Mouse (Mus musculus) cerebellum, postnatal 25 days (tissue): ENCODE results near the gene Napepld.
"Not testable (repeated sequence)": the region's sequence is repeated elsewhere in the genome, so short reads cannot be mapped to it uniquely, and the experiment has no call there.

Experiments used
- DNase-seq, 2 experiments: peaks; one replicate each; pipeline ENCODE4 v3.0.0; 2021; ENCODE audit warnings: mixed read lengths in 2 of 2

Napepld gene

DNA sequence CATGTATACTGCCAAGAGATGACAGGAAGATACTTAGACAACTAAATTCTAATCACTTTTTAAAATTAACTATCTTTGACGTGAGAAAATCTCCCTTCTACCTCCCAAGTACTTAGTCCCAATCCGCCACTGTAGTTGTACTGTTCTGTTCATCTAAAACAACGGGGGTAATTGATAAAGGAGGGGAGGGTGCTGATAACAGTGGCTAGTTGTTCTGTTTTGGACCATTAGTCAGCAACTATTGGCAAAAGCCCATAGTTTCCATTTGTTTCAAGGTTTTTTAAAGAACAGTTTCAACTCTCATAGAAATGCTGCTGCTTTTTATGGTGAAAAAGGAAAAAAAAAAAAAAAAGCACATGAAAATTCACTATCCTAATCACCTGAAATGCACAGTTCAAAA, 2.5 kb upstream of the Napepld start:
- DNase-seq: no peak

DNA sequence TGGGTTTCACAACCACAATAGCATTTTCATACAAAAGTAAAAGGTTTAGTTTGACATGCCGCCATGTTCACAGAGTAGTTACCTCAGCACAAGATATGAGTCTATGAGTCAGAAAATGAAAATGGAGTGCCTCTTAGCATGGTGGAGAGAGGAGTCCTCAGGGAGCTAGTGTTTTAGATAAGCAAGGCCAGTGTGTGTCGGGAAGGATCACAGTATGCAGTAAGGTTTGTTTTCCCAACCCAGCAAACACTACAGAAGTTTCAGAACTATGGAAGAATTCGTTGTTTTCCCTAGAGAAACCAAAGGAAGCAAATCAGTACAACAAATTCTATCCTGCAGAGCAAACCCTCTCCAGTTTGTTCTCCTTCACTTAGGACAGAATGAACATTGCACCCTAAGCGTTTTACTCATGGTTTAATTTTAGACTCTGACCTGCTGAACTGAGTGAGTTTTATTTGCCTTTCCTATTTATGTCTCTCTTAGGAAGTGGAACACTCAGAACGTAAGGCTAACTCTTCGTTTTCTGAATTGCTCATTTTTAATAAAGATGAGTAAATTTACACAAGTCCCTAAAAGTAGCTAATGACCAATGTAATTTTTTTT, 1.8 kb upstream of the Napepld start:
- DNase-seq: no peak

DNA sequence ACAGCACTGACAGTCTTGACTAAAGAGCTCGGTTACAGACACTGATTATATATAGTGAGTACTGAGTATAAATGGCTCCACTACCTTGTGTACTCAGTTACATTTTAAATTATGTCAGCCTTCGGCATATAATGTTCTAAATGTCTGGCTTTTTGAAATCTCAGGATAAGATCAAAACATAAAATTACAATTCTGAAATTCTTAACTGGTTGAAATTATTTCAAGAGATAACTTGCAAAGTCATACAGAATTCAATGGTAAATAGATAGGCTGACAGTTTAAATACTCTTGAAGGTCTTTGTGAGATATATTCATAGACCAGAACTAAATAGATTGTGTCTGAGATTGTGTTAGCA, 791 bp upstream of the Napepld start:
- DNase-seq: no peak

DNA sequence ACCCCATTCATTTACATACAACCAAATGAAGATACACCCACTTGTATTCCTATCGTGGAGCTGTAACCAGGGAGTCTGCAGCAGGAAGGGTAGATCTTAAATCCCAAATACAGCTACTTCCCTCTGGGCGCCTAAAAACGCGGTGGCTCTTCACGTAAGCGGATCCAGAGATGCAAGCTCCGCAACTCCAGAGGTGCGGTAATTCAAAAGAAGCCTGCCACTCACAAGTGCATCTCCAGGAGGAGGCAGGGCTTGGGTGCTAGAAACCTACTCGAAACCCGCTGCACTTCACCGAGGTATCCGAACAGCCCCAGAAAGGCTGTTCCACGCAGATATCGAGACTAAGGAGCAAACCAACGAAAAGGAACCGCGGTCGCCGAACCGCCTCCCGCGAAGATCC, 262 bp downstream of the Napepld start:
- DNase-seq: no peak

DNA sequence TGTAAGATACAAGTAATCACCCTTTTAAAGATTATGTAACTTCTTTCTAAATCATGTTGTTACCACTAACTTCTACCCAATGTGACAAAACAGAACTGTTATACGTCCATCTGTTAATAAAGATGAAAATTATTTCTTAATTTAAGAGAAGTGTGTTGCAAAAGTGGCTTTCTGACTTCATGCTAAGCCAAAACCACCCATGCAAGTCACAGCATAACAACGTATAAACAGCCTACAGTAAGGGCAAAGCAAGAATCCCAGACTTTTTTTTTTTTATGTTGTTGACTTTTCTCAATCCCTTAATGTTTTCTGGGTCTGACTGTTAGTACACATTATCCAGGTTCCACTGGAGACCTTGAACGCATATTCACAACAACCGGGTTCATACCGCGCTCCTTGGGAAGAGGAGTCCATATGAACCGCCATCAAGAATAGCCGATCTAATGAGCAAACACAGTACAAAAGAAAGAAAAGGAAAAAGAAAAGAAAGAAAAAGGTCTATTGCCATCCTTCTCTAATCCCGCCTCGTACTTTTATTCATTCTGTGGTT, 849 bp downstream of the Napepld start:
- DNase-seq: no peak

DNA sequence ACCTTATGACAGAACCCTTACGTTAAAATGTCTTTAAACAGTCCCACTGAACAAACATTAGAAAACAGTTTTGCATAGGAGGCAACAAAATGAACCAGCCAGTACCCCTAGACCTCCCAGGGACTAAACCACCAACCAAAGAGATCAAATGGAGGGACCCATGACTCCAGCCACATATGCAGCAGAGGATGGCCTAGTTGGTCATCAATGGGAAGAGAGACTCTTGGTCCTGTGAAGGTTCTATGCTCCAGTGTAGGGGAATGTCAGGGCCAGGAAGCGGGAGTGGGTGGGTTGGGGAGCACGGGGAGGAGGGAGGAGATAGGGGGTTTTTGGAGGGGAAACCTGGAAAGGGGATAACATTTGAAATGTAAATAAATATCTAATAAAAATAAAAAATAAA, 1.6 kb downstream of the Napepld start:
- DNase-seq: not testable (repeated sequence)

DNA sequence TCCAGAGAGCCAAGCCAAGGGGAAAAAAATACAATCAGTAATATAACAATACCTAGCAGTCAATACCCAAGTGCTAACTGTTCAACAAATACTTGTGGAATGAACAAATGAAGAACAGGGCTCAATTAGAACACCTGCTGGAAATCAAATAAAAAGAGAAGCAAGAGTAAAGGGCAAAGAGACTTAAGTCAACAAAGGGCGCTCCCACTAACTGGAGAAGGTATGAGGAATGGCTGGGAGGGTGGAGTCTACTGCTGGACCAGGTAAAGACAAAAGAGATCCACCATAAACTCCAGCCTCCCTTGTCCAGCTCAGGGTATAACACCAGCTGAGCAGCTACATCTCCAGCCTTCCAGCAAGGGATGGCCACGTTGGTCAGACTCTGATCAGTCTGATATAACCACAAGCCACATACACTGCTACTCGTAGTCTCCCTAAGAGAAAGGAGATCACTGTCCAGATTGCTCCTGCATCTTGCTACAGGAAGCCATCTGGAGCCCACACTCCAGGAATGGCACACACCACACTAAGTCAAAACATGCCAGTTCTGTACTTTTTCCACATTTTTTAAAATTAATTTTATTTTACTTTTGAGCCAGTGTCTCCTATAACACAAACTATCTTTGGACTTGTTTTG, 6.2 kb downstream of the Napepld start:
- DNase-seq: no peak

DNA sequence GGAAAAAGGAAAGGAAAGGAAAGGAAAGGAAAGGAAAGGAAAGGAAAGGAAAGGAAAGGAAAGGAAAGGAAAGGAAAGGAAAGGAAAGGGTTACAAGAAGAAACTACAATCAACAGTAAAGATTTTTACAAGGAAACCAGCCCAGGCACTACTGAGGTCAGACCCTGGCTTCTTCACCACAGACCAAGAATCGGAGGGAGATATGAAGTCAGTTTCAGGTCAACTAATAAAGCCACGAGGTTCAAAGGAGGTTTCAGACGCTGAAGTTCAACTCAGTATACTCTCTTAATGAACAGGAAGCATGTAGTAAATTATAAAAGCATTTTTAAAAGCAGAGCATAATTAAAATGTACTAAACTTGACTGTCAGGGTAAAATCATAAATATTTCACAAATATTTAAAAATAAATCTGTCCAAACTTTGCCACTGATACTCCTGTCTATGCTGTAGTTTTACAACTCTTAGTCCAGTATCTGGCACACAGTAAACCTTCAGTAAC, 7.8 kb downstream of the Napepld start:
- no peak for DNase-seq

DNA sequence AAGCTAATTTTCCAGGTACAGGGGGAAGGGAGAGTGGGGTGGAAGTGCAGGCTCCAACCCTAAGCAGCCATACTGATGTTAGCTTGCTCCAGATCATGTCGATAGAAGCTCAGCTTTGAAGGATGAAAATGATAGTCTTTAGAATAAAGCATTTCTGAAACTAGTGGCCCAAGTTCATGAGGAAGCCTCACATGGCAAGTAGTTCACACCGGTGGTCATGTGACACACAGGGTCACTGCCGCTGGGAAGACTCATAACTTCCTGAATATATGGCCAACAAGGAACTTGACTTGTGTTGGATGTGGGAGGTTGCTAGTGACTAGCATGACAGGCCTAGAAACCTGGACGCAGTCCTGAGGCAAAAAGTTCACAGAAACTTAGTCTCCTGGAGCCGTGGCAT, 9.0 kb downstream of the Napepld start:
- DNase-seq: no peak

DNA sequence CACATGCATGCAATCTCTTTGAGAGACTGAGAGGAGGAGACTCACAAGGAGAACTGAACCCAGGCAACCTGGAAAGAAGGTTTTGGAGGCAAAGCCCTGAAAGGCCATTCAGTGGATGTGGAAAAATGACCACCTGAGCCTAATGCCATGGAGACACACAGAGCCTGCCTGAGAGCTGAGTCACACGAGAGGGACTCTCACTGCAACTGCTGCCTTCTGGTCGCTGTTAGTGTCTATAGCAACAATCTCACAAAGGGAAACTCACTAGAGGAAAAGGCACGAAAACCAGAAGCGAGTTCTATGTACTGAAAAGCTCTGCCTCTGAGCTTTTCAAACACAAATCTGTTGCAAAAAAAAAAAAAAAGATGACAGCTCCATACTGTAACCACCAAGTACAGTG, 14.2 kb downstream of the Napepld start:
- DNase-seq: no peak

DNA sequence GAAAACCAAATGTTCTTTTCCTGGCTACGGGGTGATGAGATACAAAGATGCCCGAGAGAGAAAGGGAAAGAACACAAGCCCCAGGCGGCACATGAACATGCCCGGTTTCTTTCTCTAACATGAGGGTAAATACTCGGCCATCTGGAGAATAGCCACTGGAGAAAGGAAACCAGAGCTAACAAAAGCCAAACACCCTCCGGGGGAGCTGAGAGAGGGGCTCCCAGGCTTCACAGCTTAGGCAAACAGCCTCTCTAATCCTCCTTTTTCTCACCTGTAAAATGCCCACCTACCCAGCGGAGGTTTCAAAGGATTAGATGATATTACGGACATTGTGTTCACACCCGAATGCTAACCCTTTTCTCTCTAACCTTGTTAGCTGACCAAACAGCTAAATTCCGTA, 16.2 kb downstream of the Napepld start:
- DNase-seq: no peak

DNA sequence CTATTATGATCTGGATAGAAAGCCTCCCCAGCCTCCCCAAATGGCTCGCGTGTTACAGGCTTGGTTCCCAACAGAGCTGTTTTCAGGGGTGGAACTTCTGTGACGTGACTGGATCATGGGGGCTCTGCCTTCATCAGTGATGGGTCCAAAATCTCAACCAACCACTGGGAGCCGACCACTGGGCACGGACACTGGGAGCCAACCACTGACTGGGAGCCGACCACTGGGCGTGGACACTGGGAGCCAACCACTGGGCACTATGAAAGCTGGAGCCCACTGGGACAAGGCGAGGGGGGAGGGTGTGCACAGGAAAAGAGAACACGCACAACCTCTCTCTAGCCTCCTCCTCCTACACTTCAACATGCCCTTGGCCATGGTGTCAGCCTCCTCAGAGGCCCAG, 17.4 kb downstream of the Napepld start:
- DNase-seq: no peak

DNA sequence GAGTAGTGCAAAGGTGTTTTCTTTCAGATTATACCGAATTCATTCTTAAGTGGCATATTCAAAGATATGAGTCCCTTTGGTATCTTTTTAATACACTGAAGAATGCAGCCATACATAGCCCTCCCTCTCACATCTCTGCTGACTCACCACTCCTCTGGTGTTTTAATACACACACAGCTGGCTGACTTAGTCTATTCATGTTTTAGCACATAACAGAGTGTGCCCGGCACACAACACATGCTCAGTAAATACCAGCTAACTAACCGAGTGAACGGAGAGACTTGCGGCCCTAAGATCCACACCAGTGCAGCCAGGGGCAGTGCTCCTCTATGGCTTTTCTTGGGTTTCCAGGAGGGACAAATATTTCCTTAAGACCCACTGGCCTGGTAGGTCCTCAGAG, 20.3 kb downstream of the Napepld start:
- DNase-seq: no peak

DNA sequence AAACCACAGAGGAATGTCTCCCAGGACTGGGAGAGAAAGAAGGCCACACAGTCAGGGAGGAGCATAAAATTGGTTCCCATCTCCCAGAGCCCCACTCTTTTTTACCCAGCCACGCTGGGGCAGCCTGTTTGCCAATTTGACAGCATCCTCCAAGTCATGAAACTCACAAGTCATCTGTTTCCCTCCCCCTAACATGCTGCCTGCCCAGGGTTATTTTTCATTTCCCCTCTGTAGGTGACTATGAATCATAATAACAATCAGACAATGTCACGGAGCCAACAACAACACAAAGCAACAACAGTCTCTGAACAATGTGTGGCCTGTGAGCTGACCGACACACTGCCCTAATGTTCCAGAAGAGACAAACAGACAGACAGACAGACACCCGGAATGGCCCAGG, 21.2 kb downstream of the Napepld start:
- no peak for DNase-seq

DNA sequence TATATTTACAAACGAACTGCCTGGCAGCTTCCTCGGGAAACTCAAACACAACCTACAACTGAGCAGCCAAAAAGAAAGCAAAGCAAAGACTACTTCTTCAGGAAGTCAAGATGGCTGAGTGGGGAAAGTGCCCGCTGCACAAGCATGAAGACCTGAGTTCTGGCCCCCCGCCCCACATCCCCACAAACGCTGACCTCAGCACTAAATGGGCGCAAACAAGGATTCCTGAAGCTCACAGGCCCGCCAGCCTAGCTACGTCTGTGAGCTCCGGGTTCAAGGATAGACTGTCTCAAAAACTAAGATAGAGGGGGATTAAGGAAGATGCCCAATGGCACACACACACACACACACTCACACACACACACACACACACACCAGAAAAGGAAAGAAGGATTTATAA, 22.8 kb downstream of the Napepld start:
- no peak for DNase-seq

DNA sequence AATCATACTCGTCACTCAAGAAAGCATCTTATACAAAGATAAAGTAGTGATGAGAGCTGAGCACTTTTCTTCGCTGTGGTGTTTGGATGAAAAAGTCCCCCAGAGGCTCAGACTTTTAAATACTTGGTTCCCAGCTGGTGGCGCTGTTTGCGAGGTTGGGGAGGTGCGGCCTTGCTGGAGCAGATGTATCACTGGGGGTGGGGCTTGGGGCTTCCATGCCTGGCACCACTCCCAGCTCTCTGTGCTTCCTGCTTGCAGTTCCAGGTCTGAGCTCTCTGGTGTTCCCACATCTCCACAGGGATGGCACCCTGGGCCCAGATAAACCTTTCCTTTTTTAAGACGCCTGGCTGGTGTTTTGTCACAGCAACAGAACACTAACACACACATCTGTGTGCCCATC, 23.3 kb downstream of the Napepld start:
- no peak for DNase-seq

DNA sequence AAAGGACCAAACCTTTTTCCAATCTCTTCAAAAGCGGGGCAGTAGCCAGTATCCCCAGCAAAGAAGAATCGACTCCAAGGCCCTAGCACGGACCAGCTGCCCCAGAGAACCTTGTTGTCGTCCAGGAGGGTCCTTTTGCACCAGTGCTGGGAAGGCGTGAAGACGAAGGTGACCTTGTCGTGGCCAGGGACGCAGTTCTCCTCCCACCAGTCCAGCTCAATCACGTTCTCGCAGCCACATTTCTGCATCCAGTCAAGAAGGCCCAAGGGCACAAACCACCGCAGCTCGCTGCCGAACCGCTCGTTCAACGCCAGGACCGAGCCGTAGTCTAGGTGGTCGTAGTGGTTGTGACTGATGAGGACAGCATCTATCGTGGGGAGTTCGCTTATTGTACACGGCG, 25.7 kb downstream of the Napepld start:
- no peak for DNase-seq

DNA sequence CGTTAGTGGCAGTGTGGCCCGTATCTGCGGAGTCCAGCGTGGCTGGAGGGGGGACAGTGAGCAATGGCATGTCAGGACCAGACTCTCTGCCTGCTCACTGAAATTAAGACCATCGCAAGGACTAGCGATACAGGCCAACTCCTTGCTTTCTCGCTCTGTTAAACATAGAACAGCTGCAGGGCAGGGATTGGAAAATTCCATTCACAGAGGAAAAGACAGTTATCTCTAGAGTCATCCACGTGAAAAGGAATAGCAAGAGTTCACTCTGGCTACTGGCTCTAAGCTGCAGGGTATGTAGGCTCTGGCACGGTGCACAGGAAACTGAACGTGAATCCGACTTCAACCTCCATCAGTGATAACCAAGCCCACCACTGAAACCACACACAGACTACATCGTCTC, 26.2 kb downstream of the Napepld start:
- DNase-seq: no peak

DNA sequence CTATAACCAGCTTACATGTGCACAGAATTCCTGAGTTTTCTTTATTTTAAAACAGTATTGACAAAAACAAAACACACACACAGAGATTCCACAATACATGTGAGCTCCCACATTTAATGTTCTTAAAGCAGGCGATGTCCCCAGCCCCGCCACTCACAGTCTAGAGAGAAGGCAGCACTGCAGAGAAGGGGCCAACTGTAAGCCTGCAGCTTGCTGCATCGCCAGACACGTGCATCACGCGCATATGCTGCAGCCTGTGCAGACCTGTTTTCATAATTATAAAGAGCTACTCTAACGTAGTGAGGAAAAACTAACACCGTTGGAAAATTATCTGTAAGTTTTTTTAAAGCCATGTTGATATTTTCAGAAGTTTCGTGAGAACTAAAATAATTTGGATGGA, 27.5 kb downstream of the Napepld start:
- no peak for DNase-seq

DNA sequence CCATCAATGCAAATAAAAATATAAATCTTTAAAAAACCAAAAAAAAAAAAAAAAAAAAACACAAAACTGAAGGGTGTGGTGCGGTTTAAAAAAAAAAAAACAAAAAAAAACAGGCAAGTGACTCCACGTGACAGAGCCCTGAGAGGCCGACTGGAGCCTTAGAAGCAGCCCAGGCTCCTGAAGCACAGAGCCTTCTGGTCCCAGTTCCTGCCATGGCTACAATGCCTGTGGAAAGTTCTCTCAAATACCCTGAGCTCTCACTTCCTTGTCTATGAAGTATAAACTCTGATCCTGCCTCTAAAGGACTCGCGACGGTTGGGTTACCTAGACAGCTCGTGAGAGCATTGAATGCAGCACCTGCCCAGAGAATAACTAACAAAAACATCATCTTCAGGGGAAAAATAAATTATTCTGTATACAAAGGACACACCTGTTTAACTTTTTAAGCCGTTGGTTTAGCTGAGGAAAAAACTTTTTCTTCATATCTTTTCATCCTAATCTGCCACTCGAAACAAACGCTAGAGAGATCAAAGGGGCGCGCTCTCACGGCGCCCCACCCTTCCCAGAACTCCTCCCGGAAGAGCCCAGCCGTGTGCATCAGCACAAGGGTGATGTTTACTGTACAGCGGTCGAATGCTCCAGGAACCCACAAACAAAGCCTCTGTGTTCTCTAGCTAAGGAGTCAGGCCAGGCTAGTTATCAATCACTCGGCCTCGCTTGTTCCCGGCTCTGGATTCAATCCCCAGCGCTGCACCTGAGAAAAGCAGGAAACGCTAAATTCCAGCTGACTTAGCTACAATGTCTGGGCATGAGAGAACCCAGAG, 28.2 kb downstream of the Napepld start:
- DNase-seq: no peak

DNA sequence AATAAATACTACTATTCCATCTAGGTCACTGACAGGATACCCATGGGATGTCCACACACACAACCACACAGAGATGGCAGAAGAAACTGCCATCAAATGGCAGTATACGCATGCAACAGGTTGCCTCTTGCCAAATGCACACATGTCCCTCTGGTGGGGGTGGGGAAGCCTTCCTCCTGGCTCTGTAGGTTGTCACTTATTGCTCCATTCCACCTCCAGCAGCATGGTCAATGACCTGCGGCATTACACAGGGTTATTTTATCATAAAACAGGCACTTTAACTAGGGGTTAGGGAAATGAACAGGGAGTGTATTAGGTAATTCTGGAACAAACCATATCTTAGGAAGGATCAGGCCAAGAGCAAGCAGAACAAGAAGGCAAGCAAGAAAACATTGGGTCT, 31.9 kb downstream of the Napepld start:
- DNase-seq: no peak

DNA sequence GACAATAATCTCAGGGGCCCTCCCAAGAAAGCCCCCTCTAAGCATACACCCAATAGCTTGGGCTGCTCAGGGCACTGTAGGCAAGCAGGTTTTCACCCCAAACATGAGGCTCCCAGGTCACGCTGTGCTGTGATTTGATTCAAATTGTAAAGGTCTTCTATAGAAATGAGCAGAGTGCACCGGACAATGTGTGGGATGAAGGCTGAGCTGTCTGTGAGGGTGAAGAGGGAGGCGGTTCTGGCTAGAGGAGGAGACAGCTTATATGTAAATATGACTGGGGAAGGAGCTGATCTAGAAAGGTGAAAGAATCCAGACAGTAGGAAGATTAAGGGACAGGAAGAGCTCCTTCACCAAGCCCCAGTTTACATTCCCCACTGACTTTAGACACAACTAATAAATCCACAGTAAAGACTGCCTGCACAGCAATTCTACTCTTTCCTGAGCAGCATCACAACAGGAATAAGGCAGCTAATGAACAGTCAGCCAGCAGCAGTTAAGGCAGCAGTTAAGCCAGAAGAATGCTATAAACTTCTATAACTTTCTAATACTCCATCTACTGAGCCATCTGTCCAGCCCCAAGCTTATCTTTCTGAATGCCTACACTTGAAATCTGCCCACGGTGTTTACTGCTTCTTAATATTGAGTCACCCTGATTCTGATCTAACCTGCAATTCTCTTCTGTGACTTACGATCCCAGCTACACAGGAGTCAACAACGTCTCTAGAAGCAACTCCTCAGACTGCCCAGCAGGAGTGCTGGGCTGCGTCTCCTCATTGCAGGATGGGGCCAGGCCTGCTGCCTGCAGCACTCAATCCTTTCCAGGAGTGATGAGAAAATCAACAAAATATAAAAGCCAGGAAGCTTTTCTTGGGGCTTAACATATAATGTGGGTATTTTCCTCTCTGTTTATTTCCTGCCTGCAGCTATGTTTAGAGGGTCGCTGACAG, 33.7 kb downstream of the Napepld start:
- no peak for DNase-seq

DNA sequence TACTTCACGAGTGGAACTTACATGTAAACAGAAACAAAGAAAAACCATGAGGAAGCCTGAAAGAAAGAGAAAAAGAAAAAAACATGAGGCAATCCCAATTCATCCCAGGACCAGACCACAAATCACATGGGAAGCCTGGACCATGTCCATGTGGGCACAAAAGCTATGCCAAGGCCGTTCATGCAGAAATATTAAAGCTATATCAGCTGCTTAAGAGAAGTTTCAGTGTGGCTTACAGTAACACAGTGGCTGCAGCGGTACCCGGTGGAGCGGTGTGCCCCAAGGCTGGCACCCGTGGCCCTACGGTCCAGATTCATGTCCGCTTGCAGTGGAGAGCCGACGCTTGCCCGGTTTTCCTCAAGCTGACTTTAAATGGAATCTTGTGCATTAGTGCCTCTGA, 38.1 kb downstream of the Napepld start:
- no peak for DNase-seq
